Mouse (Mus musculus) T-helper 17 cell (primary cell): ENCODE measurements around the gene Olfr1014.

ENCODE experiments used
- in situ Hi-C, 2 experiments: fragments of 300-600 bp; cut with MboI, MseI; formaldehyde crosslinking; loops; 1 replicate in 1 of 2; 2 replicates in 1 of 2; pipeline ENCODE4 v1.15.1; 2025; ENCODE audit warnings: high pct_unique_total_duplicates in 2 of 2

The Olfr1014 gene

GRCm38 (mm10) chr2:85772413-85772812, at the start of gene Olfr1014:
Gene Olfr1014 (plus strand): TSS chr2:85772713.
- in situ Hi-C loops: no loop called here

GRCm38 (mm10) chr2:85725793-85726192, 46.7 kb upstream of the Olfr1014 start:
- in situ Hi-C loops: loop anchor here in 1 of 2 experiments (5.0 kb wide), 1 partner anchor 737 kb away; no protein-coding TSS in a partner anchor

- in situ Hi-C loops: no loop called here
These were observed 18.7 kb upstream of the Olfr1014 start for GRCm38 (mm10) chr2:85753822-85754221.

GRCm38 (mm10) chr2:85762666-85763065, 9.8 kb upstream of the Olfr1014 start, which contains the start of gene Olfr1012:
Gene Olfr1012 (minus strand): TSS chr2:85762766.
- in situ Hi-C loops: no loop called here

GRCm38 (mm10) chr2:85766798-85767197, 5.7 kb upstream of the Olfr1014 start, which contains the start of gene Olfr1013:
Gene Olfr1013 (plus strand): TSS chr2:85767098.
- in situ Hi-C loops: no loop called here

GRCm38 (mm10) chr2:85781717-85782116, 9.2 kb downstream of the Olfr1014 start, which contains the start of gene Olfr1015:
Gene Olfr1015 (plus strand): TSS chr2:85782017.
- in situ Hi-C loops: no loop called here

GRCm38 (mm10) chr2:85792331-85792730, 19.8 kb downstream of the Olfr1014 start:
- in situ Hi-C loops: no loop called here

GRCm38 (mm10) chr2:85802444-85802843, 29.9 kb downstream of the Olfr1014 start, which contains the start of gene Olfr1016:
Gene Olfr1016 (minus strand): TSS chr2:85802544.
- in situ Hi-C loops: no loop called here

GRCm38 (mm10) chr2:85804501-85804900, 32.0 kb downstream of the Olfr1014 start:
- in situ Hi-C loops: no loop called here

- in situ Hi-C loops: no loop called here
These were observed 45.7 kb downstream of the Olfr1014 start, which contains the start of gene Olfr1018 for GRCm38 (mm10) chr2:85818179-85818578. Gene Olfr1018 (plus strand): TSS chr2:85818479.
